ENCODE assay signal across 25 mouse cellular contexts in the genomic region with DNA sequence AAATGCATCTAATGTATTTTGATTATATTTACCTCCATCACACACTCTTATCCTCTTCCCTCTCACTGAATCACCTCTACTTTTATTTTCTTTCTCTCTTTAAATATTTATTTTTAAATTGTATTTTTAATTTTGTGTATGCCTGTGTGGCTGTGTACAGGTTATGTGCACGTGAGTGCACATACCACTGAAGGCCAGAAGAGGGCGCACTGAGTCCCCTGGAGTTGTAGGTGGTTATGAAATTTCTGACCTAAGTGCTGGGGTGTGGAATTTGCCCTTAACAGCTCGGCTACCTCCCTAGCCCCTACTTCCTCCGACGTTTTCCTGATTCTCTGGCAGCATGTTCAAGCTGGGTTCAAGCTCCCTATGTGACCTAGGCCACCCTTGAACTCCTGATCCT. TPM values are rescaled to one million over a fixed set of nuclear protein-coding genes. Genes with fewer than 3 reads are reported as not detected.
DNase-seq lines count a peak whose midpoint lies in the region; ATAC-seq and TF ChIP-seq lines count a peak whose summit lies in the region.
"Had no signal": no experiment of that assay in that cellular context is flagged by ENCODE, and none has a peak within 500 bp of the region (broad histone marks: within the 10 kb centered on the region; RNA-seq: fewer than 3 reads in every experiment).

No protein-coding gene starts in this region.

- no peaks in the 10 kb centered on the region for H3K4me1 ChIP-seq in heart, adult 2 months (ENCODE audit: control insufficient read depth, insufficient read depth, low read length)
- peaks cover 4 to 5% of the 10 kb centered on the region in 2 experiments; a peak in 2 of 4 replicates for H3K4me1 ChIP-seq in liver, embryonic 14.5 days (replicated peaks; ENCODE audit: control insufficient read depth in 2 of 2, insufficient read depth in 2 of 2, low read length in 1 of 2)
- H3K4me1 ChIP-seq in liver, embryonic 12.5 days, result peaks cover 23% of the 10 kb centered on the region
- H3K4me1 ChIP-seq in E14TG2a.4 (replicated peaks; ENCODE audit: low read depth, low read length), result peaks cover 14% of the 10 kb centered on the region
- peaks cover 6% of the 10 kb centered on the region; the same call in 1 of the 2 replicates for H3K4me1 ChIP-seq in heart, embryonic 12.5 days (replicated peaks)

- no peak overlapping the region for H3K27ac ChIP-seq in heart, adult 2 months
- H3K27ac ChIP-seq in liver, embryonic 14.5 days, result no peak overlapping the region
- H3K27ac ChIP-seq in liver, embryonic 12.5 days, result no peak overlapping the region
- no peak overlapping the region for H3K27ac ChIP-seq in heart, embryonic 12.5 days (ENCODE audit: poor library complexity, severe bottlenecking)
- H3K27ac ChIP-seq: forebrain, embryonic 15.5 days; limb, embryonic 15.5 days; stomach, embryonic 15.5 days had no signal

- TF ChIP-seq POLR2A in heart, adult 2 months (IDR thresholded peaks at IDR 0.05; ENCODE audit: insufficient read depth, low read depth, low read length), result no peak
- no peak for TF ChIP-seq POLR2A in brain, embryonic 14.5 days (IDR thresholded peaks at IDR 0.05; ENCODE audit: borderline replicate concordance, extremely low read depth, insufficient read depth, insufficient read length, poor library complexity, severe bottlenecking)

- intact Hi-C loops in heart, adult 2 months (cut with DNase I), result no loop called here

- no peaks in the 10 kb centered on the region for H3K9me3 ChIP-seq in liver, embryonic 14.5 days (ENCODE audit: control insufficient read depth, low read length)
- no peaks in the 10 kb centered on the region; the same call in 1 of the 2 replicates for H3K9me3 ChIP-seq in liver, embryonic 12.5 days (replicated peaks)
- peaks cover 8% of the 10 kb centered on the region; the same call in 1 of the 2 replicates for H3K9me3 ChIP-seq in E14TG2a.4 (ENCODE audit: low read length)
- peaks cover 5% of the 10 kb centered on the region; the same call in 1 of the 2 replicates for H3K9me3 ChIP-seq in heart, embryonic 12.5 days (replicated peaks)
- H3K9me3 ChIP-seq: forebrain, embryonic 15.5 days; limb, embryonic 15.5 days; stomach, embryonic 15.5 days had no signal

- TF ChIP-seq EP300 in heart, adult 2 months (IDR thresholded peaks at IDR 0.05; ENCODE audit: insufficient read depth, low read depth, low read length), result no peak
- TF ChIP-seq EP300 in liver, embryonic 14.5 days (IDR thresholded peaks at IDR 0.05; ENCODE audit: low read depth), result no peak

- no peaks in the 10 kb centered on the region for H3K79me2 ChIP-seq in heart, adult 2 months (replicated peaks; ENCODE audit: control insufficient read depth, insufficient read depth, low read length)

- H3K4me2 ChIP-seq in liver, embryonic 14.5 days (ENCODE audit: low read depth), result no peak overlapping the region
- no peak overlapping the region for H3K4me2 ChIP-seq in liver, embryonic 12.5 days
- H3K4me2 ChIP-seq in heart, embryonic 12.5 days, result no peak overlapping the region
- H3K4me2 ChIP-seq: forebrain, embryonic 15.5 days; limb, embryonic 15.5 days; stomach, embryonic 15.5 days had no signal

- no peak overlapping the region for H3K9ac ChIP-seq in heart, adult 2 months (ENCODE audit: low read depth, low read length)
- H3K9ac ChIP-seq in liver, embryonic 14.5 days (replicated peaks), result no peak overlapping the region
- no peak overlapping the region for H3K9ac ChIP-seq in liver, embryonic 12.5 days
- H3K9ac ChIP-seq in heart, embryonic 12.5 days, result no peak overlapping the region
- H3K9ac ChIP-seq: forebrain, embryonic 15.5 days; limb, embryonic 15.5 days; stomach, embryonic 15.5 days had no signal

- no peaks in the 10 kb centered on the region for H3K27me3 ChIP-seq in heart, adult 2 months (ENCODE audit: control insufficient read depth, insufficient read depth, low read length)
- no peaks in the 10 kb centered on the region for H3K27me3 ChIP-seq in liver, embryonic 14.5 days (ENCODE audit: control insufficient read depth, insufficient read depth, low read length)
- H3K27me3 ChIP-seq in liver, embryonic 12.5 days (replicated peaks), result peaks cover 28% of the 10 kb centered on the region
- H3K27me3 ChIP-seq in E14TG2a.4 (ENCODE audit: insufficient read depth, low read length), result peaks cover 49% of the 10 kb centered on the region
- H3K27me3 ChIP-seq in heart, embryonic 12.5 days (replicated peaks), result peaks cover 12% of the 10 kb centered on the region
- H3K27me3 ChIP-seq: forebrain, embryonic 15.5 days; limb, embryonic 15.5 days; stomach, embryonic 15.5 days had no signal

- DNase-seq in heart, adult 2 months, result no peak
- DNase-seq in heart, adult 18-20 months, result no peak
- no peak for DNase-seq in liver, embryonic 14.5 days (ENCODE audit: low read depth in 3 of 3, low spot score in 3 of 3)
- no peak for DNase-seq in brain, embryonic 14.5 days (ENCODE audit: low read depth)
- DNase-seq in left cerebral cortex, adult 11 months (ENCODE audit: low spot score), result no peak
- DNase-seq: adrenal gland, postnatal 36 days; cerebellum, postnatal 14 days; kidney, postnatal 10 days; layer of hippocampus, adult 9-11 months; lung, postnatal 10 days; midbrain, embryonic 14.5 days; spleen, adult 18-20 months; thymus, postnatal 14 days had no signal

- H3K36me3 ChIP-seq in heart, adult 2 months (ENCODE audit: control insufficient read depth, insufficient read depth, low read length), result no peaks in the 10 kb centered on the region
- H3K36me3 ChIP-seq in liver, embryonic 14.5 days (replicated peaks; ENCODE audit: control insufficient read depth, insufficient read depth, low read depth), result no peaks in the 10 kb centered on the region
- no peaks in the 10 kb centered on the region for H3K36me3 ChIP-seq in liver, embryonic 12.5 days
- H3K36me3 ChIP-seq in E14TG2a.4 (ENCODE audit: insufficient read depth, low read length), result no peaks in the 10 kb centered on the region
- H3K36me3 ChIP-seq in heart, embryonic 12.5 days, result no peaks in the 10 kb centered on the region
- H3K36me3 ChIP-seq: forebrain, embryonic 15.5 days; limb, embryonic 15.5 days; stomach, embryonic 15.5 days had no signal

- peak; percentile 41 for TF ChIP-seq CTCF in heart, adult 2 months (IDR thresholded peaks at IDR 0.05)
- TF ChIP-seq CTCF in liver, embryonic 14.5 days (IDR thresholded peaks at IDR 0.05; ENCODE audit: low read depth), result peak; percentile 45
- TF ChIP-seq CTCF in E14TG2a.4 (conservative IDR thresholded peaks at IDR 0.05; ENCODE audit: low read length), result peak; percentile 61
- peak; percentile 19; the same call in 1 of the 2 replicates for TF ChIP-seq CTCF in brain, embryonic 14.5 days (IDR thresholded peaks at IDR 0.05; ENCODE audit: borderline replicate concordance, extremely low read depth, insufficient read depth, insufficient read length)

- no peak overlapping the region for H3K4me3 ChIP-seq in heart, adult 2 months
- no peak overlapping the region for H3K4me3 ChIP-seq in liver, embryonic 14.5 days (ENCODE audit: insufficient read depth in 1 of 2, low read depth in 2 of 2, low read length in 2 of 2)
- no peak overlapping the region for H3K4me3 ChIP-seq in liver, embryonic 12.5 days
- no peak overlapping the region for H3K4me3 ChIP-seq in E14TG2a.4 (replicated peaks; ENCODE audit: low read length)
- no peak overlapping the region for H3K4me3 ChIP-seq in heart, embryonic 12.5 days
- H3K4me3 ChIP-seq: forebrain, embryonic 15.5 days; limb, embryonic 15.5 days; stomach, embryonic 15.5 days had no signal

- 82% methylated on average over 5 of the region's 5 CpGs for WGBS in heart, adult 2 months
- 57% methylated on average over 5 of the region's 5 CpGs for WGBS in liver, embryonic 14.5 days (ENCODE audit: insufficient replicate concordance)
- 80% methylated on average over 5 of the region's 5 CpGs for WGBS in liver, embryonic 12.5 days (ENCODE audit: insufficient replicate concordance)
- WGBS in heart, embryonic 12.5 days, result 83% methylated on average over 5 of the region's 5 CpGs

- ATAC-seq in liver, embryonic 14.5 days (ENCODE audit: insufficient read depth), result no peak
- no peak for ATAC-seq in liver, embryonic 12.5 days
- ATAC-seq in heart, embryonic 12.5 days (ENCODE audit: insufficient number of reproducible peaks, low FRiP score), result no peak
- ATAC-seq: activated CD4-positive, CD25-positive, alpha-beta regulatory T cell, adult 4 months; forebrain, embryonic 15.5 days had no signal

RNA-seq across cellular contexts. Expression of gene Spata32, which starts 4.5 kb away (rescaled TPM):
- not detected for total RNA-seq in heart, adult 2 months (2021)
- not detected in 2 replicates for polyA plus RNA-seq in heart, adult 2 months (2012; rRNA removed)
- total RNA-seq in heart, adult 18-20 months (2021), result not detected
- not detected in 2 replicates for polyA plus RNA-seq in liver, embryonic 14.5 days (2012; rRNA removed)
- 0.13 TPM in 1 of 2 replicates, not detected in the other for polyA plus RNA-seq in liver, embryonic 14.5 days (2014; fragmentation: Nextera tagmentation; extraction: Ambion mirVana)
- not detected in 2 replicates for polyA plus RNA-seq in liver, embryonic 12.5 days (2016; fragmentation: Nextera tagmentation; extraction: Ambion mirVana)
- polyA plus RNA-seq in brain, embryonic 14.5 days (2012; rRNA removed), result 0.48 and 0.68 TPM in 2 replicates
- not detected in 2 replicates for polyA plus RNA-seq in heart, embryonic 12.5 days (2016; fragmentation: Nextera tagmentation; extraction: Ambion mirVana)
- total RNA-seq: adrenal gland, postnatal 36 days; megakaryocyte, adult 5-6 weeks had no signal
- polyA plus RNA-seq: activated CD4-positive, CD25-positive, alpha-beta regulatory T cell, adult 4 months; heart, embryonic 16.5 days; hindbrain, embryonic 11.5 days; intestine, embryonic 14.5 days; limb, embryonic 15.5 days; stomach, embryonic 15.5 days had no signal

RNA-seq across cellular contexts. Expression of gene 1700023F06Rik, which starts 5.4 kb away (rescaled TPM):
- not detected for total RNA-seq in heart, adult 2 months (2021)
- 0.21 TPM in 1 of 2 replicates, not detected in the other for polyA plus RNA-seq in heart, adult 2 months (2012; rRNA removed)
- total RNA-seq in heart, adult 18-20 months (2021), result not detected
- not detected in 2 replicates for polyA plus RNA-seq in liver, embryonic 14.5 days (2012; rRNA removed)
- not detected in 2 replicates for polyA plus RNA-seq in liver, embryonic 14.5 days (2014; fragmentation: Nextera tagmentation; extraction: Ambion mirVana)
- 0.11 TPM in 1 of 2 replicates, not detected in the other for polyA plus RNA-seq in liver, embryonic 12.5 days (2016; fragmentation: Nextera tagmentation; extraction: Ambion mirVana)
- polyA plus RNA-seq in brain, embryonic 14.5 days (2012; rRNA removed), result 1.4 and 1.7 TPM in 2 replicates
- polyA plus RNA-seq in heart, embryonic 12.5 days (2016; fragmentation: Nextera tagmentation; extraction: Ambion mirVana), result 0.17 TPM in 1 of 2 replicates, not detected in the other
- total RNA-seq: adrenal gland, postnatal 36 days; granulocyte monocyte progenitor cell, adult 5-6 weeks; megakaryocyte, adult 5-6 weeks had no signal
- polyA plus RNA-seq: activated CD4-positive, CD25-positive, alpha-beta regulatory T cell, adult 4 months had no signal

RNA-seq across cellular contexts. Expression of gene Fmnl1, which starts 42.8 kb away (rescaled TPM):
- 10 to 100 TPM; 12.1 to 14.5 TPM for total RNA-seq in heart, adult 2 months (2021)
- 12.8 and 14.2 TPM in 2 replicates for polyA plus RNA-seq in heart, adult 2 months (2012; rRNA removed)
- 10 to 100 TPM; 18.1 to 20.2 TPM for total RNA-seq in heart, adult 18-20 months (2021)
- polyA plus RNA-seq in liver, embryonic 14.5 days (2012; rRNA removed), result 2.3 and 3.5 TPM in 2 replicates
- 2.3 and 3.5 TPM in 2 replicates for polyA plus RNA-seq in liver, embryonic 14.5 days (2014; fragmentation: Nextera tagmentation; extraction: Ambion mirVana)
- polyA plus RNA-seq in liver, embryonic 12.5 days (2016; fragmentation: Nextera tagmentation; extraction: Ambion mirVana), result 5.2 and 5.7 TPM in 2 replicates
- 16.1 and 28.6 TPM in 2 replicates for polyA plus RNA-seq in brain, embryonic 14.5 days (2012; rRNA removed)
- polyA plus RNA-seq in heart, embryonic 12.5 days (2016; fragmentation: Nextera tagmentation; extraction: Ambion mirVana), result 1.1 and 1.7 TPM in 2 replicates

RNA-seq across cellular contexts. Expression of gene Map3k14, which starts 53.6 kb away (rescaled TPM):
- 1 to 10 TPM; 3.0 to 3.4 TPM for total RNA-seq in heart, adult 2 months (2021)
- 3.7 and 4.5 TPM in 2 replicates for polyA plus RNA-seq in heart, adult 2 months (2012; rRNA removed)
- total RNA-seq in heart, adult 18-20 months (2021), result 1 to 10 TPM; 2.5 to 3.0 TPM
- 0.47 and 0.54 TPM in 2 replicates for polyA plus RNA-seq in liver, embryonic 14.5 days (2012; rRNA removed)
- polyA plus RNA-seq in liver, embryonic 14.5 days (2014; fragmentation: Nextera tagmentation; extraction: Ambion mirVana), result 0.14 and 0.18 TPM in 2 replicates
- polyA plus RNA-seq in liver, embryonic 12.5 days (2016; fragmentation: Nextera tagmentation; extraction: Ambion mirVana), result 0.84 and 0.93 TPM in 2 replicates
- 4.6 and 6.3 TPM in 2 replicates for polyA plus RNA-seq in brain, embryonic 14.5 days (2012; rRNA removed)
- 2.0 and 2.6 TPM in 2 replicates for polyA plus RNA-seq in heart, embryonic 12.5 days (2016; fragmentation: Nextera tagmentation; extraction: Ambion mirVana)
